Mouse (Mus musculus): ENCODE results near the gene Nfe2. TPM values are rescaled to one million over a fixed set of nuclear protein-coding genes. Genes with fewer than 3 reads are reported as not detected.
"Not testable (repeated sequence)": the region's sequence is repeated elsewhere in the genome, so short reads cannot be mapped to it uniquely, and the experiment has no call there.

Gene Nfe2
- total RNA-seq, 2 experiments from 2014 or later, result 1.2 TPM; not detected in 1

- DNase-seq, result no peak
These were observed 32.6 kb upstream of the Nfe2 start for GRCm38 (mm10) chr15:103290843-103291242.

DNA sequence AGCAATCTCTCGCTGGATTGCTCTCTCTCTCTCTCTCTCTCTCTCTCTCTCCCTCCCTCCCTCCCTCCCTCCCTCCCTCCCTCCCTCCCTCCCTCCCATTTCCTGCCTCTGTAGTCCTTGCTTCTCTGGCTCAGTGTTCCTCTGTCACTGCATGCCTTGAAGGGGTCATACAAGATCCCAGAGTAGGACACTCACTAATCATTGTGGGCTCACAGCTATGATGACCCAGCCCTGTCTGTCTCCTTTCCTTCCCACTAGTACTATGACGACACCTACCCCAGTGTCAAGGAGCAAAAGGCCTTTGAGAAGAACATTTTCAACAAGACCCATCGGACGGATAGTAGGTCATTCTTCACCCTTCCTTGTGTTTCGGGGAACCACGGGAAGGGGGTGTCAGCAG, 32.2 kb upstream of the Nfe2 start:
- DNase-seq, result no peak

DNA sequence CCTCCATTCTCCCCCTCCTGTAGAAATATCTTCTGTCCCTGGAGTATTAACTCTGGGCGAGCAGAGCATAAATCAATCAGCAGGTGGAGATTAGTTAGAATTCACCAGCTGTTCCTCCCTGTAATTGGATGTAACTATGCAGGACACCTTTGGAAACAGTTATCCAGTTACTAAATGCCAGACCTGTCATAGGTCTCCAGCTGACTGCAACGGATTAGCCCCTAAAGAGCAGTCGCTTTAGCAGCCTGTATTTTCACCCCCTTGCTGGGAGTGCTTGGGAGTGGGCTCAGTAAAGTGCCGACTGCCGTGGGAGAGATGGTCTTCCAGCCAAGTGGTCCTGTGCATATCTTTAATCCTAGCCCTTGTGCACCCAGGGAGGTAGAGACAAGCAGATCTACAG, 31.4 kb upstream of the Nfe2 start:
- no peak for DNase-seq

GRCm38 (mm10) chr15:103285778-103286417, 27.7 kb upstream of the Nfe2 start:
- peak; percentile 58 for DNase-seq

- no peak for DNase-seq
These were observed 26.4 kb upstream of the Nfe2 start for GRCm38 (mm10) chr15:103284647-103285046.

DNA sequence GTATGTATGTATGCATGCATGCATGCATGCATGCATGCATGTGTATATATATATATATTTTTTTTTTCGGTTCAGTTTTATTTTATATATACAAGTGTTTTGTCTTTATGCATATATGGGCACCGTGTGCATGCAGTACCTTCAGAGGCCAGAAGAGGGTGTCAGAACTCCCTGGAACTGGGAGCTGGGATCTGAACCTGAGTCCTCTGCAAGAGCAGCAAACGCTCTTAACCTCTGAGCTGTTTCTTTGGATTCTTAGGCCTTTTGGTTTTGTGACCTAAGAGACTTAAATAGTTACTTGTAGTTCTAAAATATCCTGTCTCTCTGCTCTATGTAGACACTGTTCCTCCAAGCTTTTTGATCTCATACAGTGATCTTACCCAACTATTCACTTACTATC, 25.9 kb upstream of the Nfe2 start:
- DNase-seq, result peak; percentile 50

DNA sequence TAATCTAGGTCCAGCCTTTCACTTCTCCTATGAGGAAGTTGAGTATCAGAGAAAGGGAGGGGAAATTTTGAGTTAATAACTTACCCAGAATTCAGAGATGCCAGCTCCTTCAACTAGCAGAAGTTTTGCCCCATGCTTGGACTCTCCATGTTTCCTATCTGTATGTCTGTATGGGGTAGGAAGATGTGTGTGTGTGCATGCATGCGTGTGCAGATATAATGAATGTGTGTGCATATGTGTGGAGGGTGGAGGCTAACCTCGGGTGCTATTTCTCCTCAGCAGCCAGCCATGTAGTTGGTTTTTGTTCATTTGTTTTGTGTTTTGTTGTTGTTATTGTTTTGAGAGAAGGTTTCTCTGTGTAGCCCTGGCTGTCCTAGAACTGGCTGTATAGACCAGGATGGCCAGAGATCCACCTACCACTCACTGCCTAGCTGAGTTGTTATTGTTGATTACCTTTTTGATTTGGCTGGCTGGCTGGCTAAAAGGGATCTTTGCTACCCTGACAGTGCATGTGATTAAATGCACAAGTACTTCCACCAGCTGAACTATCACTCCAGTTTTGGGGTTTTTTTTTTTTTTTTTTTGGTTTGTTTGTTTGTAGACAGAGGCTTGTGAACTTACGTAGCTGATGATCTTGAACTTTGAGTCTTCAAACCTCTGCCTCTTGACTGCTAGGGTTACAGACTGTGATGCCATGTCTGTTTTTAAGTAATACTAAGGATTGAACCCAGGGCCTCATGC, 23.4 kb upstream of the Nfe2 start:
- DNase-seq, result no peak

GRCm38 (mm10) chr15:103280817-103281464, 22.7 kb upstream of the Nfe2 start:
- no peak for DNase-seq

GRCm38 (mm10) chr15:103279750-103280149, 21.5 kb upstream of the Nfe2 start:
- peak; percentile 27 for DNase-seq

GRCm38 (mm10) chr15:103277949-103278348, 19.7 kb upstream of the Nfe2 start:
- DNase-seq, result no peak

DNA sequence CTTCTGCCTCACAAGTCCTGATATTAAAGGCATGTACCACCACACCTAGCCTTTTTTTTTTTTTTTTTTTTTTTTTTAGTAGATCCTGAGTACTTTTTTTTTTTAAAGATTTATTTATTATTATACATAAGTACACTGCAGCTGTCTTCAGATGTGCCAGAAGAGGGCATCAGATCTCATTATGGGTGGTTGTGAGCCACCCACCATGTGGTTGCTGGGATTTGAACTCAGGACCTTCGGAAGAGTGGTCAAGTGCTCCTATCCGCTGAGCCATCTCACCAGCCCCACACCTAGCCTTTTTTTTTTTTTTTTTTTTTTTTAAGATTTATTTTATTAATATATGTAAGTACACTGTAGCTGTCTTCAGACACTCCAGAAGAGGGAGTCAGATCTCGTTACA, 17.7 kb upstream of the Nfe2 start:
- not testable (repeated sequence) for DNase-seq

DNA sequence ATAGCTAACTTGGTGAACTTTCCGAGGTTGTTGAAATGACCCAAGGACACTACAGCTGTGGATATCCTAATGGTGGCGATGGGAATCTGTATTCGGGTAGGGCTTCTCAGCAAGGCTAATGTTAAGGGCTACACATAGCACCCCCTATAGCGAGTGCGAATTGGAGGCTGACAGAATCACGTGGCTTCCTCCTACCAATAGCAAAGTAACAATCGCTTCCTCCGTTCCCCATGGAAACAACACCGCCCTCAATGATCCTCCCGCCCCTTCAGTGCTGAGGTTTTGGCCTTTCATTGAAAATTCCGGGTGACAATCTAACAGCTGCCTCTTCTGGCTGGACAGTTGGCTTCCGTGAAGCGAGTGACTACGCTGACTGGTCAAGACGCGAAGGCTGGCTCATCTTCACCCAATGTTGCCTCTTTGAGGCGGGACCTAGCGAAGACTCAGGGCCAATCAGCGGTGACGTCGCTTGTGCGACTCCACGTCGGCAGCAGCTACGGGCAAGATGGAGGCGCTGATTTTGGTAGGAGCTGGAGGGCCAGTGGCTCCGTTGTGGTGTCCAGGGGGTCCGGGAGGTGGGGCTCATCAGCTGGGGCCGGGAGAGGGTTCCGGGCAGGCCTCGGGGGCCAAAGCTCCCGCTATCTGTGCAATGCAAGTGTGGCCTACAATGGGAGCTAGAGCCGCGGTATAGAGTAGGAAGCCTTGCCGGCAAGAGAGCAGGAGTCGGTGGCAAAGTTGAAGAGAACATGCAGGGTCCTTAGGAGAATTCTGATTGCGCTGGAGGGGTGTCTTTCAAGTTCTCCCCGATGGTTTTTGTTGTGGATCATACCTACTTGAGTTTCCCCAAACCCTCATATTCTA, 14.4 kb upstream of the Nfe2 start, which contains the start of gene Copz1:
Copz1 (plus strand) TSS at position 296 of the 861 bp plus-strand sequence.
- peak; percentile 89 for DNase-seq

- DNase-seq, result no peak
These were observed 10.7 kb upstream of the Nfe2 start for GRCm38 (mm10) chr15:103268903-103269302.

DNA sequence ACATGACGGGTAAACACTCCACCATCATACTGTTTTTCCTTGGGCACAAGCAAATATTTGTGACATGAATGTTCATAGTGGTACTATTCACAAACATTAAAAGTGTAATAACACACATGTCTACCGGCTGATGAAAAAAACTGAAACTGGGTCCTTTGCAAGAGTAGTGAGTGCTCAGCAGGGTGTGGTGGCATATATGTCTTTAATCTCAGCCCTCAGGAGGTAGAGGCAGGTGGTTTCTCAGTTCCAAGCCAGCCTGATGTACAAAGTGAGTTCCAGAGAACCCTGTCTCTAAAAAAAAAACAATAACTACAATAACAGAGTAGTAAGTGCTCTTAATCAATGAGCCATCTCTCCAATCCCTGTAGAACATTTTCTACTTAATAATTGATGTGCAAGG, 6.6 kb upstream of the Nfe2 start:
- no peak for DNase-seq

DNA sequence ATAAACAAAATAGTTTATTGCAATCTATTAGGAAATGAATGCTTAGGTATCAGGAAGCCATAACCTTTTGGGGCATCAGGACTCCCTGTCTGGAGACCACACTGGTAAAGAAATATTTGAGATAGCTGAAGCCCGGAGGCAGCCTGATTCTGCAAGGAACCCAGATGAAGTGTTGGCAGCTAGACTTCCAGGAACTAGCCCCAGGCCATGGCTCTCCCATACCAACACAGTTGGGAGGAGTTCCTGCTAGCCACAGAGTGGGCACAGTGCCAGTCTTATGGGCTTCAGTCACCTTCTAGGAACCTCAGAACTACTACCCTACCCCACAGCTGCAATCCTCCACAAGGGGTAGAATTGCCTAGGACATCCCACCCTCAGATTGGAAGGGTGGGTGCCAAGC, 1.8 kb upstream of the Nfe2 start:
- DNase-seq, result no peak

GRCm38 (mm10) chr15:103259162-103259561, 959 bp upstream of the Nfe2 start:
- DNase-seq, result no peak

GRCm38 (mm10) chr15:103256210-103256986, 1.8 kb downstream of the Nfe2 start:
- DNase-seq, result no peak

DNA sequence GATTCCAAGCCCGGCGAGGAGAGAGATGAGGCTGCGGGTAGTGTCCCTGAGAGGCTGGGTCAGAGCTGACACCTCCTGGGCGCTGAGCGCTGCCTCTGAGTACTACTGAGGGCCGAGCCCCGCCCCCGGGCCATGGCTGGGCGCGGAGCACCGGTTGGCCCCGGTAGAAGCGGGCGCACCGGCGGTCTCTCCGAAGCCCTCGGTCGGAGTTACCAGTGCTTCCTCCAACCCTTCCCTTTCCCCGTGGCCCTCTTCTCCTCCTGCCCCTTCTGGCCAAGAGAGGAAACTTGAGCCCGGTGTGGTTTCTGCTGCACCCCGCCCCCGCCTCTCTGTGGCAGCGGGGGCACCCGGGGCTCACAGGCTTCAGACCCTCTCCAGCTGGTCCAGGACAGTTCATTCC, 3.0 kb downstream of the Nfe2 start:
- peak; percentile 31 for DNase-seq

DNA sequence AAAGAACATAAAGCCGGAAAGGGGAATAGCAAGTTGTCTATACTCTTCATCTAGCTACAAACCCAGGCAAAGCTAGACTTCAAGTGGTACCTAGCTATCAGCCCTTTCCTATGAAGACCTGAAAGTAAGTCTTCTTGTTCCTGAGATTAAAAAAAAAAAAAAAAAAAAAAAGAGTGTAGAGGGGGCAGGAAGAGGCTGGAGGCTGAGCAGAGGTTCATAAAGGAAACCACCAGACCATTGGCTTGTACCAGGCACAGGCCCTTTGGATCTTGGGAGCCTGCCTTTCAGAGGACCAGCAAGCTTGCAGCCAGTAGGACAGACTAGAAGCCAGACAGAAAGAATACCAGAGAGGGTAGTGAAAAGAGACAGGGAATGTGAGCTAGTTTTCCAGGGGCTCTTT, 4.9 kb downstream of the Nfe2 start:
- no peak for DNase-seq

- DNase-seq, result no peak
These were observed 5.5 kb downstream of the Nfe2 start for GRCm38 (mm10) chr15:103252660-103253059.

GRCm38 (mm10) chr15:103251595-103251994, 6.6 kb downstream of the Nfe2 start:
- no peak for DNase-seq

All from gastrocnemius, postnatal 10 days (tissue).